Mouse (Mus musculus): ENCODE data around the gene Chrm1.

- no peak for TF ChIP-seq CTCF (IDR thresholded peaks at IDR 0.05; ENCODE audit: control insufficient read depth, insufficient read depth, low read length)
- TF ChIP-seq POLR2A (IDR thresholded peaks at IDR 0.05; ENCODE audit: borderline replicate concordance, control insufficient read depth, low read depth, low read length) = no peak
Measured at GRCm38 (mm10) chr19:8679031-8679779, 15.6 kb downstream of the Chrm1 start.
